Mouse (Mus musculus): Measurements from ENCODE around the gene Yaf2.
"Not testable (repeated sequence)": the region's sequence is repeated elsewhere in the genome, so short reads cannot be mapped to it uniquely, and the experiment has no call there.

Yaf2 gene

GRCm38 (mm10) chr15:93243202-93243601 lies 93.5 kb downstream of the Yaf2 start:
- no peak for DNase-seq

DNA sequence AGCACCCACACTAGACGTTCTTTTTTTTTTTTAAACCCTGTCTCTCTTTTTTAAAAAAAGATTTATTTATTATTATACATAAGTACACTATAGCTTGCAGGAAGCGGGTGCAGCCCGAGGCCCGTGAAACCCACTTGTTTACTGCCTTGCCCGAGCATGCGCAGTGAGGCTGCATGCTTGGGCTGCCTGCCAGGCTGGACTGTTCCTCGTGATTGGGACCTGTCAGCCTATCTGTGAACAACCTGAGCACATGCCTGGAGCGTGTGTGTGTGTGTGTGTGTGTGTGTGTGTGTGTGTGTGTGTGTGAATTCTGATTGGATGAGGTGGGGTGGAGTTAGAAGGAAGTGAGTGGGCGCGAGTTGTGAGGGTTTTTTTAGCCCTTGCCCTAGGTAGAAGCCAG lies 100.3 kb downstream of the Yaf2 start:
- not testable (repeated sequence) for DNase-seq

All from lung, postnatal 4 days (tissue).